Mouse (Mus musculus): ENCODE measurements around the gene Rgl1. TPM values are rescaled to one million over a fixed set of nuclear protein-coding genes. Genes with fewer than 3 reads are reported as not detected.

Gene Rgl1
- total RNA-seq, 1 experiment from 2014 or later, result 32.3 TPM

- peak; percentile 38 for DNase-seq
Observed at GRCm38 (mm10) chr1:152511237-152511636, 254.9 kb downstream of the Rgl1 start.

- no peak for DNase-seq
Observed at GRCm38 (mm10) chr1:152508481-152509220, 257.5 kb downstream of the Rgl1 start.

GRCm38 (mm10) chr1:152506726-152507125, 259.4 kb downstream of the Rgl1 start:
- DNase-seq, result no peak

DNA sequence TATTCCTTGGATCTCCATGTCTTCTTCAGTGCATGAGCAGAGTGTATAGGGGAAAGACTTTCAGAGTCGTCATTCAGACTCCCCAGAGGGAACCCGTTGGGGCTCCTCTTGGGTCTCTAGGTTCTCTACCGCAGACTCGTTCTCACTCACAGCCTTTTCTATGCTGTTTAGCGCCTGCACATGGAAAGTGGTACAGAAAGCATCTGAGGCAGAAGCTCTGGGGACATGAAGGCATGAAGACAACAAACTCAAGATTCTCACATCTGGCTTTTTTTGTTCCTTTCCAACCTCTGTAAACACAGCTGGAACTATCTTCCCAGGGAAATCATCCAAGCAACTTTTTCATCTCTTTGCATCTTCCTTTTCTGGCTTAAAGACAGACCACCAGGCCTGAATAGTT, 260.0 kb downstream of the Rgl1 start:
- DNase-seq, result no peak

GRCm38 (mm10) chr1:152499802-152500201, 266.3 kb downstream of the Rgl1 start:
- peak; percentile 50 for DNase-seq

- peak; percentile 34 for DNase-seq
Observed at GRCm38 (mm10) chr1:152497581-152497980, 268.6 kb downstream of the Rgl1 start.

GRCm38 (mm10) chr1:152496831-152497230, 269.3 kb downstream of the Rgl1 start:
- no peak for DNase-seq

- no peak for DNase-seq
Observed at GRCm38 (mm10) chr1:152492258-152492657, 273.9 kb downstream of the Rgl1 start.

DNA sequence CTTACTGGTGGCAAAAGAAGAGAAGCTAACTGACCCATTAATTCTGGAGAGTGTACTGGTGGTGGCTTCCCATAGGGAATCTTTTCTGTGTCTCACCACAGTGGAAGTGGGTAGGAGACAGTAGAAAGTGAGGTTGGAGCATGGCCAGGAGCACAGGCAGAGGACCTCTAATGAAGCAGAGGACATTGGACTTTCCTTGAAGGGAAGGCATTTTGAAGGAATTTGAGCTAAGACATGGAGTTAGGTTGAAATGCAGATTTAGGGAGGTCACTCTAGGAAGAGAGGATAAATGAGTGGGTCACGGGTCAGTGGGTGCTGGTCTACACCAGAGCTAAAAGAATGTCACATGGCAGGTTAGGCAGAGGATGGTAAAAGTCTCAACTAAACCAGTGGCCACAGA, 275.3 kb downstream of the Rgl1 start:
- DNase-seq, result no peak

- no peak for DNase-seq
Observed at GRCm38 (mm10) chr1:152476126-152476525, 290.0 kb downstream of the Rgl1 start.

GRCm38 (mm10) chr1:152468443-152468842, 297.7 kb downstream of the Rgl1 start:
- DNase-seq, result no peak

Other genes starting within 250 kb of the Rgl1 start
- not detected in 2 replicates for gene Apobec4, start 15.8 kb downstream of the Rgl1 start, total RNA-seq (2021)
- 104 and 115 TPM in 2 replicates for gene Arpc5, start 191 bp upstream of the Rgl1 start, total RNA-seq (2021)
- 4.9 and 7.7 TPM in 2 replicates for gene Ncf2, start 33.8 kb upstream of the Rgl1 start, total RNA-seq (2021)
- gene Smg7, start 136.3 kb upstream of the Rgl1 start, total RNA-seq (2021), result 55.5 and 58.0 TPM in 2 replicates
- 0.96 and 2.6 TPM in 2 replicates for gene Nmnat2, start 188.6 kb upstream of the Rgl1 start, total RNA-seq (2021)

Measured in adrenal gland, postnatal 14 days (tissue).